Mouse (Mus musculus): ENCODE results near the gene Kcnq1.

- TF ChIP-seq CTCF (IDR thresholded peaks at IDR 0.05; ENCODE audit: control insufficient read depth, insufficient read depth, insufficient read length) = no peak
- TF ChIP-seq CEBPB (IDR thresholded peaks at IDR 0.05; ENCODE audit: low read depth) = no peak
- TF ChIP-seq MYOG (IDR thresholded peaks at IDR 0.05; ENCODE audit: control insufficient read depth, extremely low read depth, insufficient read length) = no peak
These were observed 92.3 kb downstream of the Kcnq1 start for GRCm38 (mm10) chr7:143198443-143198842.

Measured in C2C12 (cell line).